Mouse (Mus musculus) embryonic facial prominence, embryonic 12.5 days (tissue): ENCODE data around the gene Ppm1l. TPM values are rescaled to one million over a fixed set of nuclear protein-coding genes. Genes with fewer than 3 reads are reported as not detected.

ENCODE experiments used
- ATAC-seq: fragments of 200-750 bp; cut with Nextera tagmentation; 2 replicates; pipeline ENCODE4 v1.8.0; 2017; ENCODE audit not compliant: insufficient number of reproducible peaks, insufficient read depth, low FRiP score, low TSS enrichment
- H3K27ac ChIP-seq: fragments of 300-500 bp; sonication (generic); 2 replicates; pipeline ENCODE4 v1.5.1; 2016; ENCODE audit warnings: mild to moderate bottlenecking
- H3K27me3 ChIP-seq: fragments of 300-500 bp; sonication (generic); 2 replicates; pipeline ENCODE4 v1.6.1; 2016; ENCODE audit warnings: mild to moderate bottlenecking, moderate library complexity
- H3K36me3 ChIP-seq: fragments of 300-500 bp; sonication (generic); 2 replicates; pipeline ENCODE4 v1.6.1; 2016; ENCODE audit warnings: mild to moderate bottlenecking
- H3K4me1 ChIP-seq: fragments of 300-500 bp; sonication (generic); 2 replicates; pipeline ENCODE4 v1.6.1; 2016
- H3K4me2 ChIP-seq: fragments of 300-500 bp; sonication (generic); replicated peaks from 2 replicates; pipeline ENCODE4 v1.6.1; 2016; ENCODE audit warnings: mild to moderate bottlenecking, moderate library complexity
- H3K4me3 ChIP-seq: fragments of 300-500 bp; sonication (generic); 2 replicates; pipeline ENCODE4 v1.5.1; 2016; ENCODE audit warnings: mild to moderate bottlenecking
- H3K9ac ChIP-seq: fragments of 300-500 bp; sonication (generic); 2 replicates; pipeline ENCODE4 v1.6.1; 2016; ENCODE audit warnings: mild to moderate bottlenecking, moderate library complexity
- H3K9me3 ChIP-seq: fragments of 300-500 bp; sonication (generic); 2 replicates; pipeline ENCODE4 v1.6.1; 2016; ENCODE audit warnings: mild to moderate bottlenecking, moderate library complexity
- WGBS: fragments of 180-500 bp; shearing (Covaris S2); methylation state at CpG from one replicate; pipeline ENCODE4 v1.1.7; 2016; 5-methylcytosine and 5-hydroxymethylcytosine counted together
- polyA plus RNA-seq: library from polyadenylated mRNA; unstranded; fragments of >200 nt; fragmentation: Nextera tagmentation; extraction: Ambion mirVana; gene quantifications from 2 replicates; pipeline ENCODE4 v1.2.1, GENCODE M21; 2016

Gene Ppm1l
- polyA plus RNA-seq, 1 experiment from 2014 or later: 11.9 TPM

DNA sequence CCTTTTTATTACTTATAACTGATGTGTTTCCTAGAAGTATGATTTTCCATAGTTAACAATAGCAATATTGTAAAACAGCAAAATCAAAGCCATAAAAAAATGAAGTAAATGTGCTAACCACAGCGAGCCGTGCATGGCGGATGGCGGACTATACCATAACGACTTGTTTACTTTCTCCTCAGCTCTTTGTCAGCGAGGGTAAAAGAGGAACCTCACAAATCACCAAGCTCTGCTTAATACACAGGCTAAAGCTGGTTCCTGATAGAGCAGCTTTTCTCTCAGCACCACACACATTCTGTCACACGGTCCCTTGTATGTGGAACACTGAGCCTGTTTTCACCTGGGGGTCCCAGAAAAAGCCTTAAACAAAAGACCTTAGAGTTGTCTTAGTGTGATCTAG, 188.4 kb downstream of the Ppm1l start:
- ATAC-seq: no peak
- WGBS: 82% methylated on average over 7 of the region's 7 CpGs
- H3K4me2 ChIP-seq: no peak overlapping the region
- no peak overlapping the region for H3K27ac ChIP-seq
- H3K9me3 ChIP-seq: no peaks in the 10 kb centered on the region
- no peak overlapping the region for H3K9ac ChIP-seq
- no peaks in the 10 kb centered on the region for H3K27me3 ChIP-seq
- peaks cover 10% of the 10 kb centered on the region for H3K4me1 ChIP-seq
- H3K4me3 ChIP-seq: no peak overlapping the region
- H3K36me3 ChIP-seq: no peaks in the 10 kb centered on the region

DNA sequence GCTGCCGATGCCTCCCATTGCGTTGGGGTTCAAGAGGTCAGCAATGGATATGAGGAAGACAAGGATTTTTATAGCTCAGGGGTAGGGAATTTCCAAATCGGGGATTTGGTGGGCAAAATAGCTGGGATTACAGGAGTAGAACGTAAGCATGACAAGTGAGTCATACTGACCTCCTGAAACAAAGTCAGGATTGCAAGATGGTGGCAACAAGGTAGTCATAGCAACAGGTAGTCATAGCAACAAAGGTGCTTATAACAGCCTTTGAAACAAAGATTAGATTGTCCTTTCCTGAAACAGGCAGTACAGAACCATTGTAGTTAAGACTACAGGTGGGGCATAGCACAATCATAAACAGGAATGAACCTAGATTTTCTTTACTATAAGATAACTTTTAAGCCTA, 189.7 kb downstream of the Ppm1l start:
- Histone ChIP-seq H3K4me2 (no peak overlapping the region), H3K27me3 (no peaks in the 10 kb centered on the region), H3K36me3 (no peaks in the 10 kb centered on the region), H3K27ac (no peak overlapping the region), H3K4me1 (peaks cover 10% of the 10 kb centered on the region), H3K4me3 (no peak overlapping the region), H3K9ac (no peak overlapping the region), H3K9me3 (no peaks in the 10 kb centered on the region)
- WGBS: 84% methylated on average over 4 of the region's 4 CpGs
- ATAC-seq: no peak

DNA sequence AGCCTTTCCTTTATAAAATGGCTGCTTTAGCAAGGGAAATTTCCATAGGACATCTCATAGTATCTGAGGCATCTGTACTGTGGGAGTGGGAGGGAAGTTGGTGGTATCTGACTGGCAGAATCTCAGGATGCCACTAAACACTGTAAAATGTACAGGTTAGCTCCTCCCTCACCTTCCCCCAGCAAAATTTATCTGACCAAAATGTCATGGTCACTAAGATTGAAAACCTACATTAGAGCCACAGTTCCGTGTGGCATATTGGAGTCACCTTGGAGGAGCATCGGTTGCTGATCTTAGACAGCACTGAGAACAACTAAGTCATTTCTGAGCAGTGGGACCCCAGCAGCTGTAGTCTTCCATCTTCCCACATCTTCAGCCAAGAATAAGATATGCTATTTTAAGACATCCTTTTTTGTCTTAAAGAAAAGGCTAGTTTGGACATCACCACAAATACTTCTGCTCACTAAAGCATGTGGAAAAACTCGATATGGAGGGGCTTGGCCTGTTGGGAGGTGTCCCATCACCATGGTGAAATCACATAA, 192.8 kb downstream of the Ppm1l start:
- Histone ChIP-seq H3K27me3 (no peaks in the 10 kb centered on the region), H3K27ac (no peak overlapping the region), H3K4me2 (no peak overlapping the region), H3K9me3 (no peaks in the 10 kb centered on the region), H3K9ac (no peak overlapping the region), H3K36me3 (no peaks in the 10 kb centered on the region), H3K4me3 (no peak overlapping the region), H3K4me1 (no peaks in the 10 kb centered on the region)
- WGBS: 83% methylated on average over 3 of the region's 3 CpGs
- no peak for ATAC-seq

GRCm38 (mm10) chr3:69511881-69512280, 195.2 kb downstream of the Ppm1l start:
- ATAC-seq: no peak
- Histone ChIP-seq H3K27me3 (no peaks in the 10 kb centered on the region), H3K4me2 (no peak overlapping the region), H3K9me3 (no peaks in the 10 kb centered on the region), H3K9ac (no peak overlapping the region), H3K36me3 (no peaks in the 10 kb centered on the region), H3K27ac (no peak overlapping the region), H3K4me1 (peaks cover 3% of the 10 kb centered on the region; the same call in 1 of the 2 replicates), H3K4me3 (no peak overlapping the region)
- WGBS: 41% methylated on average over 7 of the region's 7 CpGs

DNA sequence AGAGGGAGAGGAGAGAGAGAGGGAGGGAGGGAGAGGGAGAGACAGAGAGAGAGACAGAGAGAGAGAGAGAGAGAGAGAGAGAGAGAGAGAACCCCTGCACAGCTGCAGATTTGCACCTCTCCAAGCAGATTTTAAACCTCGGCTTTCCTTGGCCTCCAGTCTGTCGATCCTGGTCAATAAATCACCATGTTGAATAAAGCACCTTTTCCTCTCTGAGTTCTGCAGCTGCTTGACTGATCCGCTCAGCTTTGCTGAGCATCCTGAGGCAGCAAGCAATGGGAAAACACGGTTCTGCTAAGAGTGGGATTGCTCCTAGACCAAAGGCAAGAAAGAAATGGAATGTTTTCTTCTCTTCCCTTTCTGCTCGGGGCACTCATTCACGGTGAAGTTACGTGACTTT, 195.7 kb downstream of the Ppm1l start:
- Histone ChIP-seq H3K4me2 (no peak overlapping the region), H3K9me3 (no peaks in the 10 kb centered on the region), H3K4me3 (no peak overlapping the region), H3K4me1 (peaks cover 3% of the 10 kb centered on the region; the same call in 1 of the 2 replicates), H3K9ac (no peak overlapping the region), H3K27me3 (no peaks in the 10 kb centered on the region), H3K27ac (no peak overlapping the region), H3K36me3 (no peaks in the 10 kb centered on the region)
- WGBS: 66% methylated on average over 7 of the region's 7 CpGs
- ATAC-seq: no peak

GRCm38 (mm10) chr3:69515730-69516350, 199.2 kb downstream of the Ppm1l start:
- WGBS: 69% methylated on average over 13 of the region's 13 CpGs
- Histone ChIP-seq H3K9ac (no peak overlapping the region), H3K27ac (no peak overlapping the region; the same call in 1 of the 2 replicates), H3K4me2 (no peak overlapping the region), H3K4me3 (no peak overlapping the region), H3K36me3 (no peaks in the 10 kb centered on the region), H3K4me1 (peaks cover 14% of the 10 kb centered on the region), H3K9me3 (no peaks in the 10 kb centered on the region), H3K27me3 (no peaks in the 10 kb centered on the region)
- ATAC-seq: no peak

DNA sequence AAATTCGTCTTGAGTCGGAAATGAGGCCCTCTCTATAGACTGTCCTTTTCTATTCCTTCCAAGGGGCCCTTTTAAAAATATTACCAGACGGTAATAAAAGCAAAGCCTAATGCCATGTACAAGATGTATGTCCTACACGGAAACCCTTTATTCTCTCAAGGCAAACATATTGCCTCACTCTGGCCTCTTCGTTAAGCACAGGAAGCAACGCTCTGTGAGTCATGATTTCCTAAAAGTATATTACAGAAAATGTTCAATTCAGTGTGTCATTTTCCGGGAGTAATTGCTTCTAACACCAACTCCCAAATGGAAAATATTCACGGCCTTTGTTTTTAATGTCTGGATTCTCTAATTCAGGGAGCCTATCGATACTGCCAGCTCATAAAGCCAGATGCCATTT, 202.5 kb downstream of the Ppm1l start:
- Histone ChIP-seq H3K9me3 (no peaks in the 10 kb centered on the region), H3K4me3 (no peak overlapping the region), H3K4me1 (peaks cover 14% of the 10 kb centered on the region), H3K27me3 (no peaks in the 10 kb centered on the region), H3K9ac (no peak overlapping the region), H3K27ac (no peak overlapping the region), H3K4me2 (no peak overlapping the region), H3K36me3 (no peaks in the 10 kb centered on the region)
- ATAC-seq: no peak
- 80% methylated on average over 9 of the region's 9 CpGs for WGBS

- ATAC-seq: no peak
- Histone ChIP-seq H3K27me3 (no peaks in the 10 kb centered on the region), H3K4me3 (no peak overlapping the region), H3K9me3 (no peaks in the 10 kb centered on the region), H3K4me2 (no peak overlapping the region), H3K4me1 (peaks cover 14% of the 10 kb centered on the region), H3K36me3 (no peaks in the 10 kb centered on the region), H3K27ac (no peak overlapping the region), H3K9ac (no peak overlapping the region)
- WGBS: 61% methylated on average over 21 of the region's 21 CpGs
These were observed 203.3 kb downstream of the Ppm1l start for GRCm38 (mm10) chr3:69519789-69520558.

GRCm38 (mm10) chr3:69522270-69522669, 205.6 kb downstream of the Ppm1l start:
- Histone ChIP-seq H3K4me2 (no peak overlapping the region), H3K27ac (no peak overlapping the region), H3K4me1 (peaks cover 12% of the 10 kb centered on the region), H3K9me3 (no peaks in the 10 kb centered on the region), H3K9ac (no peak overlapping the region), H3K27me3 (no peaks in the 10 kb centered on the region), H3K36me3 (no peaks in the 10 kb centered on the region), H3K4me3 (no peak overlapping the region)
- no peak for ATAC-seq
- WGBS: 91% methylated on average over 3 of the region's 3 CpGs

DNA sequence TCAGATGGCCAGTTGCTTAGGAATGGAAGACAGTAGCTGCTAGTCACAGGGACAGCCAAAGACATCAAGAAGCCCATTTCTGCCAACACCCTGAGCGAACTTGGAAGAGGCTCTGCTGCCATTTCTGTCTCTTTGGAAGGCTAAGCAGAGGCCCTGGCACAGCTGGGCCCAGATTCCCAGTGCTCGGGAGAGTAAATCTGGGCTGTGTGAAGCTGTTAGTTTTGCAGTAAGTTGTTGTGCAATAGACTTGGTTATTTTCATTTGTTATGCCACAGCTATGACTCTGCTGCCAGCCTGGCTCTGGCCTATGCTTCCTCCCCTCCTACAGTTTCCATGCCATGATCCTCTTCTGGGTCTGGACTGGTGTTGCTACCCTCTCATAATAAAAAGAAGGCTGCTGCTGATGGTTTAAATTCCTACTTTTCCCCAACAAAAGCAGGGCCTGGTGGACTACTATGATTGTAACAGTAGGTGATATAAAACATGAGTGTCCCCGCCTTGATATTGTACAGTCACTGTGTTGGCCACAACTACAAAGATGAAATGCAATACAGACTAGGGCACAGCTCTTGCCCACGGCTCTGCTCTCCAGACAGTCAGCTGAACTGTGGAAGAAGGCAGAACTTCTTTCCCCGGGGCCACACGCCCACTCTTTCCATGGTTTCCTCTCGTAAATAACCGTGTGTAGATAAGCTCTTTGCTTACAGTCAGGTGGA, 207.9 kb downstream of the Ppm1l start:
- 79% methylated on average over 8 of the region's 8 CpGs for WGBS
- Histone ChIP-seq H3K36me3 (no peaks in the 10 kb centered on the region), H3K27me3 (no peaks in the 10 kb centered on the region), H3K4me3 (no peak overlapping the region), H3K9me3 (no peaks in the 10 kb centered on the region), H3K4me1 (peaks cover 10% of the 10 kb centered on the region), H3K9ac (no peak overlapping the region), H3K4me2 (no peak overlapping the region), H3K27ac (no peak overlapping the region)
- ATAC-seq: no peak

GRCm38 (mm10) chr3:69525072-69525529, 208.4 kb downstream of the Ppm1l start:
- Histone ChIP-seq H3K36me3 (no peaks in the 10 kb centered on the region), H3K9me3 (no peaks in the 10 kb centered on the region), H3K27ac (no peak overlapping the region), H3K4me3 (no peak overlapping the region), H3K4me2 (no peak overlapping the region), H3K9ac (no peak overlapping the region), H3K27me3 (no peaks in the 10 kb centered on the region), H3K4me1 (peaks cover 4% of the 10 kb centered on the region)
- WGBS: 40% methylated on average over 8 of the region's 8 CpGs
- ATAC-seq: no peak
